Mouse (Mus musculus) embryonic facial prominence, embryonic 12.5 days (tissue): ENCODE results near the gene Cldn34b3. TPM values are rescaled to one million over a fixed set of nuclear protein-coding genes. Genes with fewer than 3 reads are reported as not detected.
"Not testable (repeated sequence)": the region's sequence is repeated elsewhere in the genome, so short reads cannot be mapped to it uniquely, and the experiment has no call there.

Experiments used
- ATAC-seq: fragments of 200-750 bp; cut with Nextera tagmentation; 2 replicates; pipeline ENCODE4 v1.8.0; 2017; ENCODE audit not compliant: insufficient number of reproducible peaks, insufficient read depth, low FRiP score, low TSS enrichment
- H3K27ac ChIP-seq: fragments of 300-500 bp; sonication (generic); 2 replicates; pipeline ENCODE4 v1.5.1; 2016; ENCODE audit warnings: mild to moderate bottlenecking
- H3K27me3 ChIP-seq: fragments of 300-500 bp; sonication (generic); 2 replicates; pipeline ENCODE4 v1.6.1; 2016; ENCODE audit warnings: mild to moderate bottlenecking, moderate library complexity
- H3K36me3 ChIP-seq: fragments of 300-500 bp; sonication (generic); 2 replicates; pipeline ENCODE4 v1.6.1; 2016; ENCODE audit warnings: mild to moderate bottlenecking
- H3K4me1 ChIP-seq: fragments of 300-500 bp; sonication (generic); 2 replicates; pipeline ENCODE4 v1.6.1; 2016
- H3K4me2 ChIP-seq: fragments of 300-500 bp; sonication (generic); replicated peaks from 2 replicates; pipeline ENCODE4 v1.6.1; 2016; ENCODE audit warnings: mild to moderate bottlenecking, moderate library complexity
- H3K4me3 ChIP-seq: fragments of 300-500 bp; sonication (generic); 2 replicates; pipeline ENCODE4 v1.5.1; 2016; ENCODE audit warnings: mild to moderate bottlenecking
- H3K9ac ChIP-seq: fragments of 300-500 bp; sonication (generic); 2 replicates; pipeline ENCODE4 v1.6.1; 2016; ENCODE audit warnings: mild to moderate bottlenecking, moderate library complexity
- H3K9me3 ChIP-seq: fragments of 300-500 bp; sonication (generic); 2 replicates; pipeline ENCODE4 v1.6.1; 2016; ENCODE audit warnings: mild to moderate bottlenecking, moderate library complexity
- WGBS: fragments of 180-500 bp; shearing (Covaris S2); methylation state at CpG from one replicate; pipeline ENCODE4 v1.1.7; 2016; 5-methylcytosine and 5-hydroxymethylcytosine counted together
- polyA plus RNA-seq: library from polyadenylated mRNA; unstranded; fragments of >200 nt; fragmentation: Nextera tagmentation; extraction: Ambion mirVana; gene quantifications from 2 replicates; pipeline ENCODE4 v1.2.1, GENCODE M21; 2016

Cldn34b3 gene
- not detected in 2 replicates for polyA plus RNA-seq

GRCm38 (mm10) chrX:76264004-76264403 lies at the start of gene Cldn34b3:
Cldn34b3 (plus strand) TSS chrX:76264304.
- not testable (repeated sequence) for H3K36me3 ChIP-seq, H3K9me3 ChIP-seq, H3K27me3 ChIP-seq, H3K9ac ChIP-seq, H3K4me3 ChIP-seq, ATAC-seq, H3K4me1 ChIP-seq, H3K4me2 ChIP-seq, H3K27ac ChIP-seq
- WGBS = 91% methylated on average over 1 of the region's 1 CpGs

Other genes with a start within 250 kb of the Cldn34b3 start
- gene Cldn34b4, start 129.0 kb downstream of the Cldn34b3 start, polyA plus RNA-seq = not detected in 2 replicates